Mouse (Mus musculus) testis, adult 2 months (tissue): ENCODE results near the gene Serpina1e. TPM values are rescaled to one million over a fixed set of nuclear protein-coding genes. Genes with fewer than 3 reads are reported as not detected.

ENCODE experiments used
- H3K27ac ChIP-seq: fragments of 200-500 bp; 2 replicates; pipeline ENCODE4 v1.5.1; 2012; ENCODE audit warnings: low read depth, low read length; ENCODE audit not compliant: control insufficient read depth, insufficient read depth
- H3K27me3 ChIP-seq: fragments of 200-500 bp; 2 replicates; pipeline ENCODE4 v1.6.1; 2012; ENCODE audit warnings: mild to moderate bottlenecking, low read length, moderate library complexity; ENCODE audit not compliant: control insufficient read depth, insufficient read depth
- H3K36me3 ChIP-seq: fragments of 200-500 bp; 2 replicates; pipeline ENCODE4 v1.6.1; 2012; ENCODE audit warnings: mild to moderate bottlenecking, low read length; ENCODE audit not compliant: control insufficient read depth, insufficient read depth
- H3K4me1 ChIP-seq: fragments of 200-500 bp; 2 replicates; pipeline ENCODE4 v1.6.1; 2012; ENCODE audit warnings: low read length; ENCODE audit not compliant: control insufficient read depth, insufficient read depth
- H3K4me3 ChIP-seq: fragments of 200-500 bp; 2 replicates; pipeline ENCODE4 v1.5.1; 2012; ENCODE audit warnings: low read depth, mild to moderate bottlenecking, low read length, moderate library complexity, mixed read lengths; ENCODE audit not compliant: control insufficient read depth
- CTCF ChIP-seq: fragments of 200-500 bp; IDR thresholded peaks from 2 replicates; pipeline ENCODE4 v1.5.1; 2012; ENCODE audit warnings: low read depth, mild to moderate bottlenecking, inconsistent platforms, low read length, moderate library complexity; ENCODE audit not compliant: control insufficient read depth, insufficient read depth, insufficient replicate concordance
- POLR2A ChIP-seq: fragments of 200-500 bp; IDR thresholded peaks from 2 replicates; pipeline ENCODE4 v1.6.1; 2012; ENCODE audit warnings: low read depth, mild to moderate bottlenecking, inconsistent platforms, low read length, moderate library complexity; ENCODE audit not compliant: control insufficient read depth
- polyA plus RNA-seq: library from polyadenylated mRNA; depleted of rRNA; stranded (reverse); fragments of >200 nt; gene quantifications from 2 replicates; pipeline ENCODE4 v1.2.3, GENCODE M21; 2012

Serpina1e gene
- polyA plus RNA-seq, 1 experiment = 0.67 TPM

GRCm38 (mm10) chr12:103995292-103996072, 36.7 kb upstream of the Serpina1e start:
- H3K27ac ChIP-seq = no peak overlapping the region
- no peaks in the 10 kb centered on the region for H3K27me3 ChIP-seq
- peaks cover 2% of the 10 kb centered on the region; the same call in 1 of the 2 replicates for H3K4me1 ChIP-seq
- TF ChIP-seq POLR2A = no peak
- TF ChIP-seq CTCF = peak; percentile 82; the same call in 1 of the 2 replicates
- no peaks in the 10 kb centered on the region for H3K36me3 ChIP-seq
- no peak overlapping the region for H3K4me3 ChIP-seq

DNA sequence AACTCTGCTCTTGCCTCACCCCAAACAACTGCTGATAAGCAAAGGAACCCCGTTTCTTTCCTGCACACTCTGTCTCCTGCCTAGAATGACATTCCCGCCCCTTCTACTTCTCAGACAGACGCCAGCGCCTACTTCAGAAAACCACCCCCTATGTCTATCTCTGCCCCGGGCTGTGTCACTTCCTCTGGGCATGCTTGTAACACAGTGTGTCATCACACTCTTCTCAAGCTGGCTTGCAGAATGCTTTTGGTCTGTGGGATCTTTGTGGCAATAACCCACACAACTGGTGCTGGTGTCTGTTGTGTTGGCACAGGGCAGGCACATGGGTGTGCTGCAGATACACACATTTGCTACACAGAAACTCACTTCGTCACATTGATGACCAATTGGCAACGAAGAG, 34.2 kb upstream of the Serpina1e start:
- no peaks in the 10 kb centered on the region for H3K27me3 ChIP-seq
- TF ChIP-seq CTCF = no peak
- no peak for TF ChIP-seq POLR2A
- no peak overlapping the region for H3K27ac ChIP-seq
- H3K36me3 ChIP-seq = no peaks in the 10 kb centered on the region
- H3K4me3 ChIP-seq = no peak overlapping the region
- H3K4me1 ChIP-seq = peaks cover 2% of the 10 kb centered on the region; the same call in 1 of the 2 replicates

DNA sequence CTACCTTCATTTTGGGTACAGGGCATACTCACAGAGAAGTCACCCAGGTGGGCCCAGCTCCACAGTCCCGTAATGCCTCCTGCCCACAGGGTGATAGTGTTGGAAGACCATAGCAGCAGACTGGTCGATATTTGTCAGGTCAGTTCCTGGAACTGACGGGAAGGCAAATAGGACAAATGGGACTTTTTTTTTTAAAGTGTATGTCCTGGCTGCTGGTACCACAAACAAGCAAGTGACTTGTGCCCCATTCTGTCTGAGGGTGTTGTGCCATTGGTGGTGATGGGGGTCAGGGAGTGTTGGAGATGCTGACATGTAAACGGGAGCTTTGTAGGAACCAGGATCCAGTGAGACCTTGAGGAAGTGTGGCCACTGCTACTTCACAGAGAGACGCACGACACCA, 31.1 kb upstream of the Serpina1e start, which contains the start of gene Serpina11:
Serpina11 (minus strand) TSS at position 101 of the 400 bp plus-strand sequence.
- H3K36me3 ChIP-seq = no peaks in the 10 kb centered on the region
- no peak for TF ChIP-seq CTCF
- no peak for TF ChIP-seq POLR2A
- H3K4me1 ChIP-seq = no peaks in the 10 kb centered on the region
- no peak within 1 kb of the TSS for H3K27ac ChIP-seq
- H3K27me3 ChIP-seq = no peaks in the 10 kb centered on the region
- no peak within 1 kb of the TSS for H3K4me3 ChIP-seq

DNA sequence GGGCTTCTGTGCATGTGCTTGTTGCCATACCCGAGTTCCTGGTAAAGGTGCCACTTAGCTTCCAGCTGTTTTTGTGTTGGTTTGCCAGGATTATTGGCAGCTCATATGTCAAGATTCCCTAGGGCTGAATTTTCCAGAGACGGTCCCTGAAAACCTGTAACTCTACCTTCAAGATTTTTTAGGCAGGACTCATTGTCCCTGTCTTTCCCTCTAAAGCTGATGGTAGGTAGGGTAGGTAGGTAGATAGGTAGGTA, 30.7 kb upstream of the Serpina1e start:
- no peak overlapping the region for H3K4me3 ChIP-seq
- no peaks in the 10 kb centered on the region for H3K4me1 ChIP-seq
- TF ChIP-seq CTCF (no peak), POLR2A (no peak)
- no peaks in the 10 kb centered on the region for H3K36me3 ChIP-seq
- H3K27me3 ChIP-seq = no peaks in the 10 kb centered on the region
- H3K27ac ChIP-seq = no peak overlapping the region

DNA sequence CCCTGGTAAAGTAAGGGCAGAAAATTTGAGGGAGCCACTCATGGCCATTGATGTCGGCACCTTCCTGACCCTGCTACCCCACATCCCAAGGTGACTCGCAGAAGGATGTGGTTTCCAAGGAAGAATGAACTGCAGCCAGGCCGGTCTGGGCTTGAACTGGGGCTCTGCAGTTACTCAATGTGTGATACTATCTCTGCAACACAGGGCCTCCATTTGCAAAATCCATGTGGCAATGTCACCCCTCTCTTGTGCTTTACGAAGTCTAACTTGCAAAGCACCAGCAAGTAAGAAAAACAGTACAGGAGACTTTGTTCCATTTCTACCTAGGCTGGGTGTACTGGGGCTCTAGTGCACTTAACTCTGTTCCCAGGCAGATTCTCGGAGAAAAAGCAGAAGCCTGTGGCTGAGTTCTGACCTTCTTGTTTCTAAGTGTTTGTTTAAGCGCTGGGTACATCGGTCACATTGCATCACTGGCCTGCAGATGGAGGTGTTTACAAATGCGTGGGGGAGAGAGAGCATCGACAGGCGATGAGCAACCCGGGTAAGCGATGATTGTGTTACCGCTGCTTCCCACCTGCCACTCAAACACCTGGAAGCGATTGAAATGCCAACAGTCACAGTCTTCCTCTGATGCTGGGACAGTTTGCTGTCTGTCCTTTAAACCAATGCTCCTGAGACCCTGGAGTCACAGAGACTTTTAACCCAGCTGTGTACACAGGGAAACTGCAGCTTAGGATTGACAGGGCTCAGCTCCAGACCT, 30.2 kb upstream of the Serpina1e start:
- no peaks in the 10 kb centered on the region for H3K27me3 ChIP-seq
- no peaks in the 10 kb centered on the region for H3K36me3 ChIP-seq
- no peak overlapping the region for H3K27ac ChIP-seq
- H3K4me1 ChIP-seq = no peaks in the 10 kb centered on the region
- no peak for TF ChIP-seq POLR2A
- no peak for TF ChIP-seq CTCF
- no peak overlapping the region for H3K4me3 ChIP-seq

DNA sequence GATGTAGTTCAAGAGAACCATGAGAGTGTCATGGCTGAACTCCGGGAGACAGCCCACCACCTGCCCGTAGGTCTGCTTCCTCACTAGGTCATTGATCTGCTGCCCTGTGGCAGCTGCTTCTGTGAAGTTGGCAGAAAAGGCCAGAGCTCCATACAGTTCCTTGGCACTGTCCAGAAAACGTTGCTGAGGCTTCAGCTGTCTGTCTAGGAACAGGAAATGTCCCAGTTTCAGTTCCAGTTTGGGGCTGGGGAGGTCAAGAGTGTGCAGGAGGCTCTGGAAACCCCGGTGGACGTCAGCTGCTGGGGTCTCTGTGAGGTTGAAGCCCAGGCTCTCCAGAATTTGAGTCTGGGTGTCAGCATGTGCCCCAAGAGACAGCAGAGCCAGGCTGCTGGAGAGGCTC, 27.1 kb upstream of the Serpina1e start:
- no peaks in the 10 kb centered on the region for H3K36me3 ChIP-seq
- no peak for TF ChIP-seq CTCF
- no peak for TF ChIP-seq POLR2A
- H3K27me3 ChIP-seq = no peaks in the 10 kb centered on the region
- H3K27ac ChIP-seq = no peak overlapping the region
- H3K4me3 ChIP-seq = no peak overlapping the region
- no peaks in the 10 kb centered on the region for H3K4me1 ChIP-seq

- no peak for TF ChIP-seq CTCF
- no peak for TF ChIP-seq POLR2A
- H3K4me3 ChIP-seq = no peak overlapping the region
- no peaks in the 10 kb centered on the region for H3K36me3 ChIP-seq
- no peak overlapping the region for H3K27ac ChIP-seq
- no peaks in the 10 kb centered on the region for H3K27me3 ChIP-seq
- no peaks in the 10 kb centered on the region for H3K4me1 ChIP-seq
These were observed 26.2 kb upstream of the Serpina1e start for GRCm38 (mm10) chr12:103984935-103985334.
